Mouse (Mus musculus) spleen, postnatal 10 days (tissue): ENCODE results near the gene Gm13290.
A peak's percentile ranks its signal among the peaks of the same experiment; 100 is the strongest.
"Not testable (repeated sequence)": the region's sequence is repeated elsewhere in the genome, so short reads cannot be mapped to it uniquely, and the experiment has no call there.

ENCODE experiments used
- DNase-seq, 2 experiments: peaks; one replicate each; pipeline ENCODE4 v3.0.0; 2021 to 2022; ENCODE audit warnings: low spot score in 2 of 2

The Gm13290 gene

GRCm38 (mm10) chr4:88781831-88782230, 8.2 kb downstream of the Gm13290 start, which contains the start of gene Ifnz:
TSS of gene Ifnz (plus strand) at chr4:88782131.
- not testable (repeated sequence) for DNase-seq

- DNase-seq, result not testable (repeated sequence)
These were observed 8.7 kb downstream of the Gm13290 start for GRCm38 (mm10) chr4:88782335-88782734.

DNA sequence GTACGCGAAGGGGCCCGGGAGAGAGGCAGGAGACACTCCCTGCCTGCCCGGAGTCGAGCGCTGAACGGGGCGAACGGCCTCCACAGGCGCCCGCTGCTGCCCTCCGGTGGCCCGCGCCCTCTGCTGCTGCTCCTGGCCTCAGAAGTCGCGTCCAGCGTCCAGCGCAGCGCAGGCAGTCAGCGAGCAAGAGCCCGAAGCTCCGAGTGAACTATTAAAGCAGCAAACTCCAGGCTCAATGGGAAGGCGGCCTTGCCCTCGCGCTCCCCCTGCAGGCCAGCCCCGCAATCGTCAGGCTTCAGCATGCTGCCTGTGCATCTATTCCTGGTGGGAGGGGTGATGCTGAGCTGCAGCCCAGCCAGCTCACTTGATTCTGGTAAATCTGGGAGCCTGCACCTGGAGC, 11.8 kb downstream of the Gm13290 start, which contains the start of gene Gm13276:
Gm13276 (plus strand) TSS at position 301 of the 400 bp plus-strand sequence.
- not testable (repeated sequence) for DNase-seq

DNA sequence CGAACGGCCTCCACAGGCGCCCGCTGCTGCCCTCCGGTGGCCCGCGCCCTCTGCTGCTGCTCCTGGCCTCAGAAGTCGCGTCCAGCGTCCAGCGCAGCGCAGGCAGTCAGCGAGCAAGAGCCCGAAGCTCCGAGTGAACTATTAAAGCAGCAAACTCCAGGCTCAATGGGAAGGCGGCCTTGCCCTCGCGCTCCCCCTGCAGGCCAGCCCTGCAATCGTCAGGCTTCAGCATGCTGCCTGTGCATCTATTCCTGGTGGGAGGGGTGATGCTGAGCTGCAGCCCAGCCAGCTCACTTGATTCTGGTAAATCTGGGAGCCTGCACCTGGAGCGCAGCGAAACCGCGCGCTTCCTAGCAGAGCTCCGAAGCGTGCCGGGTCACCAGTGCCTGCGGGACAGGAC, 14.8 kb downstream of the Gm13290 start, which contains the start of gene Gm13277:
Gm13277 (plus strand) TSS at position 231 of the 400 bp plus-strand sequence.
- peak; percentile 17 to 69 for DNase-seq

DNA sequence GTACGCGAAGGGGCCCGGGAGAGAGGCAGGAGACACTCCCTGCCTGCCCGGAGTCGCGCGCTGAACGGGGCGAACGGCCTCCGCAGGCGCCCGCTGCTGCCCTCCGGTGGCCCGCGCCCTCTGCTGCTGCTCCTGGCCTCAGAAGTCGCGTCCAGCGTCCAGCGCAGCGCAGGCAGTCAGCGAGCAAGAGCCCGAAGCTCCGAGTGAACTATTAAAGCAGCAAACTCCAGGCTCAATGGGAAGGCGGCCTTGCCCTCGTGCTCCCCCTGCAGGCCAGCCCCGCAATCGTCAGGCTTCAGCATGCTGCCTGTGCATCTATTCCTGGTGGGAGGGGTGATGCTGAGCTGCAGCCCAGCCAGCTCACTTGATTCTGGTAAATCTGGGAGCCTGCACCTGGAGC, 17.6 kb downstream of the Gm13290 start, which contains the start of gene Gm13278:
Gm13278 (plus strand) TSS at position 301 of the 400 bp plus-strand sequence.
- not testable (repeated sequence) for DNase-seq

DNA sequence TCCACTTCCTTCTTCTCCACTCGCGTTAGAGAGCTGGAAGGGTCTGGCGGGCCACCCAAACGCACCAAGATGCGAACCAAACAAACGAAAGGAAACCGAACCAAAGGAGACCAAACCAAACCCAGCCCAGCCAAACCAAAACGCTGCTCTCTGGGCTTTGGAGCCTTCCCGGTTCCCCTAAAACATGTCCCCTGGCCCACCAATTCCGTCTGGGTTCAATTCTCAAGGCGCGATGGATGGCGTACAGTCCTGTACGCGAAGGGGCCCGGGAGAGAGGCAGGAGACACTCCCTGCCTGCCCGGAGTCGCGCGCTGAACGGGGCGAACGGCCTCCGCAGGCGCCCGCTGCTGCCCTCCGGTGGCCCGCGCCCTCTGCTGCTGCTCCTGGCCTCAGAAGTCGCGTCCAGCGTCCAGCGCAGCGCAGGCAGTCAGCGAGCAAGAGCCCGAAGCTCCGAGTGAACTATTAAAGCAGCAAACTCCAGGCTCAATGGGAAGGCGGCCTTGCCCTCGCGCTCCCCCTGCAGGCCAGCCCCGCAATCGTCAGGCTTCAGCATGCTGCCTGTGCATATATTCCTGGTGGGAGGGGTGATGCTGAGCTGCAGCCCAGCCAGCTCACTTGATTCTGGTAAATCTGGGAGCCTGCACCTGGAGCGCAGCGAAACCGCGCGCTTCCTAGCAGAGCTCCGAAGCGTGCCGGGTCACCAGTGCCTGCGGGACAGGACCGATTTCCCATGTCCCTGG, 20.5 kb downstream of the Gm13290 start, which contains the start of gene Gm13275:
Gm13275 (plus strand) TSS at position 552 of the 740 bp plus-strand sequence.
- DNase-seq, result peak; percentile 47 to 79

DNA sequence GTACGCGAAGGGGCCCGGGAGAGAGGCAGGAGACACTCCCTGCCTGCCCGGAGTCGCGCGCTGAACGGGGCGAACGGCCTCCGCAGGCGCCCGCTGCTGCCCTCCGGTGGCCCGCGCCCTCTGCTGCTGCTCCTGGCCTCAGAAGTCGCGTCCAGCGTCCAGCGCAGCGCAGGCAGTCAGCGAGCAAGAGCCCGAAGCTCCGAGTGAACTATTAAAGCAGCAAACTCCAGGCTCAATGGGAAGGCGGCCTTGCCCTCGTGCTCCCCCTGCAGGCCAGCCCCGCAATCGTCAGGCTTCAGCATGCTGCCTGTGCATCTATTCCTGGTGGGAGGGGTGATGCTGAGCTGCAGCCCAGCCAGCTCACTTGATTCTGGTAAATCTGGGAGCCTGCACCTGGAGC, 23.5 kb downstream of the Gm13290 start, which contains the start of gene Gm13279:
Gm13279 (plus strand) TSS at position 301 of the 400 bp plus-strand sequence.
- DNase-seq, result not testable (repeated sequence)

GRCm38 (mm10) chr4:88799365-88799764, 25.7 kb downstream of the Gm13290 start, which contains the start of gene Gm13285:
TSS of gene Gm13285 (plus strand) at chr4:88799665.
- not testable (repeated sequence) for DNase-seq

DNA sequence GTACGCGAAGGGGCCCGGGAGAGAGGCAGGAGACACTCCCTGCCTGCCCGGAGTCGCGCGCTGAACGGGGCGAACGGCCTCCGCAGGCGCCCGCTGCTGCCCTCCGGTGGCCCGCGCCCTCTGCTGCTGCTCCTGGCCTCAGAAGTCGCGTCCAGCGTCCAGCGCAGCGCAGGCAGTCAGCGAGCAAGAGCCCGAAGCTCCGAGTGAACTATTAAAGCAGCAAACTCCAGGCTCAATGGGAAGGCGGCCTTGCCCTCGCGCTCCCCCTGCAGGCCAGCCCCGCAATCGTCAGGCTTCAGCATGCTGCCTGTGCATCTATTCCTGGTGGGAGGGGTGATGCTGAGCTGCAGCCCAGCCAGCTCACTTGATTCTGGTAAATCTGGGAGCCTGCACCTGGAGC, 29.3 kb downstream of the Gm13290 start, which contains the start of gene Gm13287:
Gm13287 (plus strand) TSS at position 301 of the 400 bp plus-strand sequence.
- not testable (repeated sequence) for DNase-seq

DNA sequence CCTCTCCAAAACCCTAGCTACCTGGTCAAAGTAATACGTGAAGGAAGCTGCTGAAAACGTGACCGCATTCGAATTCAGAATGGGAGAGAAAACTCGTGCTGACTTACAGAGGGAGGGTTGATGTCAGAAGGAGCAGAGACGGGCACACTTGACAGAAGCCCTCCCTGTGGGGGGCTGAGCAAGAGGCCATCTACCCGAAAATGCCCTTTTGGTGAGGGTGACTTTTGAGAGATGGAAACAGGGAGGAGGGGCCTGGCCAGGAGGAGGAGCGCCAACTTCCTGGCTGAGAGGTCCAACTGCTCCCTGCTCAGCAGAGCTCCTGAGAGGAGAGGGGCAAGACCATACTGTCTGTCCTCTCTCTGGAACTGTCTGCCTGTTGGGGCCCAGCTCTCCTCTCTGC, 31.6 kb downstream of the Gm13290 start, which contains the start of gene Gm13288:
Gm13288 (plus strand) TSS at position 301 of the 400 bp plus-strand sequence.
- not testable (repeated sequence) for DNase-seq

DNA sequence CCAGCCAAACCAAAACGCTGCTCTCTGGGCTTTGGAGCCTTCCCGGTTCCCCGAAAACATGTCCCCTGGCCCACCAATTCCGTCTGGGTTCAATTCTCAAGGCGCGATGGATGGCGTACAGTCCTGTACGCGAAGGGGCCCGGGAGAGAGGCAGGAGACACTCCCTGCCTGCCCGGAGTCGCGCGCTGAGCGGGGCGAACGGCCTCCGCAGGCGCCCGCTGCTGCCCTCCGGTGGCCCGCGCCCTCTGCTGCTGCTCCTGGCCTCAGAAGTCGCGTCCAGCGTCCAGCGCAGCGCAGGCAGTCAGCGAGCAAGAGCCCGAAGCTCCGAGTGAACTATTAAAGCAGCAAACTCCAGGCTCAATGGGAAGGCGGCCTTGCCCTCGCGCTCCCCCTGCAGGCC, 32.1 kb downstream of the Gm13290 start:
- DNase-seq, result peak in 1 of 2 experiments; percentile 16

DNA sequence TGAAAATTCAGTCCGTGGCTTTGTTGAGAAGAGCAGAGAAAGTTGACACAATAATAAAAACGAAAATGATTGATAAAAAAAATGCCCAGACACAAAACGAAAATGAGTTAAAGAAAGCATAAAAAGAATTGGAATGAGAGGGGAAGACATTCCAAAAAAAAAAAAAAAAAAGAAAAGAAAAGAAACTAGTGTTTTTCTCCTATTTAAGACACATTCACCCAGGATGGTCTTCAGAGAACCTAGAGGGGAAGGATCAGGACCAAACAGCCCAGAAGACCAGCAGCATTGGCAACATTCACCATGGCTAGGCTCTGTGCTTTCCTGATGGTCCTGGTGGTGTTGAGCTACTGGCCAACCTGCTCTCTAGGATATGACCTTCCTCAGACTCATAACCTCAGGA, 42.3 kb downstream of the Gm13290 start, which contains the start of gene Ifna7:
Ifna7 (plus strand) TSS at position 301 of the 400 bp plus-strand sequence.
- DNase-seq, result no peak

GRCm38 (mm10) chr4:88819659-88820058, 46.0 kb downstream of the Gm13290 start, which contains the start of gene Ifna11:
TSS of gene Ifna11 (plus strand) at chr4:88819959.
- no peak for DNase-seq

GRCm38 (mm10) chr4:88822995-88823394, 49.4 kb downstream of the Gm13290 start:
- peak in 1 of 2 experiments; percentile 22 for DNase-seq
